In genomic region chr13:101690167-101690566, GRCm38 (mm10) we compare ENCODE assay signal across 10 mouse cellular contexts.
DNase-seq lines count a peak whose midpoint lies in the region; TF ChIP-seq lines count a peak whose summit lies in the region.
"Had no signal": no experiment of that assay in that cellular context is flagged by ENCODE, and none has a peak within 500 bp of the region (broad histone marks: within the 10 kb centered on the region; RNA-seq: fewer than 3 reads in every experiment).

No protein-coding gene starts in this region.

- H3K4me1 ChIP-seq in thymus, adult 2 months (replicated peaks; ENCODE audit: control insufficient read depth, insufficient read depth, low read length): peaks cover 25% of the 10 kb centered on the region

- intact Hi-C loops in gastrocnemius, adult 2 months (cut with DNase I): loop anchor here (5.0 to 10.0 kb wide), 2 partner anchors 178 to 375 kb away; no protein-coding TSS in a partner anchor
- intact Hi-C loops in gastrocnemius, postnatal 36 days (cut with DNase I): loop anchor here (5.0 to 10.0 kb wide), 3 partner anchors 178 to 798 kb away; no protein-coding TSS in a partner anchor

- peak overlapping the region; percentile 83 for H3K27ac ChIP-seq in gastrocnemius, adult 2 months
- H3K27ac ChIP-seq in thymus, adult 2 months (ENCODE audit: control insufficient read depth, insufficient read depth, low read length): no peak overlapping the region
- H3K27ac ChIP-seq: embryonic facial prominence, embryonic 12.5 days; limb, embryonic 12.5 days had no signal

- no peak for TF ChIP-seq CTCF in gastrocnemius, adult 2 months (IDR thresholded peaks at IDR 0.05)
- TF ChIP-seq CTCF in thymus, adult 2 months (IDR thresholded peaks at IDR 0.05; ENCODE audit: borderline replicate concordance, control insufficient read depth, extremely low read depth, insufficient read depth, low read length, poor library complexity): no peak

- peaks cover 46% of the 10 kb centered on the region for H3K36me3 ChIP-seq in thymus, adult 2 months (ENCODE audit: control insufficient read depth, insufficient read depth, low read length)

- no peak for TF ChIP-seq POLR2A in thymus, adult 2 months (IDR thresholded peaks at IDR 0.05; ENCODE audit: control insufficient read depth, extremely low read depth, insufficient read depth, low read length, poor library complexity)

- DNase-seq in gastrocnemius, adult 2 months: no peak
- DNase-seq in gastrocnemius, postnatal 36 days: no peak
- peak; percentile 41 for DNase-seq in 3T3-L1 (ENCODE audit: low read depth, low spot score)
- DNase-seq in cerebellum, adult 9-11 months: peak; percentile 60
- peak; percentile 59 for DNase-seq in kidney, postnatal 14 days
- no peak for DNase-seq in urinary bladder, postnatal 10 days (ENCODE audit: low spot score)
- DNase-seq in urinary bladder, postnatal 25 days (ENCODE audit: low spot score): no peak
- DNase-seq in thymus, adult 2 months: no peak

- 92% methylated on average over 6 of the region's 6 CpGs for WGBS in thymus, adult 2 months

- peak overlapping the region; percentile 23 for H3K4me3 ChIP-seq in gastrocnemius, adult 2 months
- H3K4me3 ChIP-seq in thymus, adult 2 months (ENCODE audit: control insufficient read depth, insufficient read depth, low read length): no peak overlapping the region
- H3K4me3 ChIP-seq: embryonic facial prominence, embryonic 12.5 days; limb, embryonic 12.5 days had no signal

- no peaks in the 10 kb centered on the region for H3K27me3 ChIP-seq in thymus, adult 2 months (ENCODE audit: control insufficient read depth, insufficient read depth, low read length)
- H3K27me3 ChIP-seq: embryonic facial prominence, embryonic 12.5 days had no signal

Comparison
In these comparisons a context has a peak if more than half of its experiments do, and no peak if none do; other contexts are left out.
1. DNase-seq: peak in 3T3-L1 (single experiment), cerebellum, adult 9-11 months (single experiment) and kidney, postnatal 14 days (single experiment); none in gastrocnemius, adult 2 months (single experiment), gastrocnemius, postnatal 36 days (0 of 2), urinary bladder, postnatal 10 days (single experiment), urinary bladder, postnatal 25 days (single experiment) and thymus, adult 2 months (single experiment).